10 mouse cellular contexts compared by ENCODE assay signal in genomic region chr15:7134454-7135052, GRCm38 (mm10). TPM values are rescaled to one million over a fixed set of nuclear protein-coding genes. Genes with fewer than 3 reads are reported as not detected.
DNase-seq lines count a peak whose midpoint lies in the region; ATAC-seq and TF ChIP-seq lines count a peak whose summit lies in the region.
"Had no signal": no experiment of that assay in that cellular context is flagged by ENCODE, and none has a peak within 500 bp of the region (broad histone marks: within the 10 kb centered on the region; RNA-seq: fewer than 3 reads in every experiment).

No protein-coding gene starts in this region.

- peak; percentile 24 for DNase-seq in forebrain, embryonic 10.5 days (ENCODE audit: extremely low spot score, low spot score)
- peak; percentile 68 for DNase-seq in liver, adult 2 months (ENCODE audit: extremely low read depth, low read depth, low spot score)
- DNase-seq in embryo, embryonic 10.5 days (ENCODE audit: low spot score) = peak; percentile 81
- peak; percentile 61 for DNase-seq in mesoderm, embryonic 11.5 days (ENCODE audit: low read depth, low spot score)
- DNase-seq in spleen, adult 12 weeks (ENCODE audit: low spot score) = no peak
- DNase-seq in cerebellum, postnatal 25 days = no peak

- no peak overlapping the region for H3K4me3 ChIP-seq in forebrain, embryonic 10.5 days
- H3K4me3 ChIP-seq in forebrain, embryonic 12.5 days (replicated peaks) = no peak overlapping the region
- H3K4me3 ChIP-seq in liver, adult 2 months (ENCODE audit: insufficient read depth, low read depth, low read length) = no peak overlapping the region
- no peak overlapping the region for H3K4me3 ChIP-seq in liver, embryonic 12.5 days
- H3K4me3 ChIP-seq: liver, embryonic 15.5 days had no signal

- no peak overlapping the region for H3K27ac ChIP-seq in forebrain, embryonic 10.5 days
- H3K27ac ChIP-seq in forebrain, embryonic 12.5 days = no peak overlapping the region
- H3K27ac ChIP-seq in liver, adult 2 months (replicated peaks; ENCODE audit: insufficient read depth, low read depth, low read length) = peak overlapping the region; percentile 19
- H3K27ac ChIP-seq in liver, embryonic 12.5 days = no peak overlapping the region
- H3K27ac ChIP-seq: liver, embryonic 15.5 days had no signal

- peaks cover 19% of the 10 kb centered on the region for H3K4me1 ChIP-seq in forebrain, embryonic 10.5 days
- H3K4me1 ChIP-seq in forebrain, embryonic 12.5 days = peaks cover 14% of the 10 kb centered on the region; the same call in 1 of the 2 replicates
- peaks cover 37% of the 10 kb centered on the region for H3K4me1 ChIP-seq in liver, adult 2 months (ENCODE audit: control insufficient read depth, insufficient read depth, low read length)
- peaks cover 33% of the 10 kb centered on the region for H3K4me1 ChIP-seq in liver, embryonic 12.5 days

- no peak for ATAC-seq in forebrain, embryonic 12.5 days (ENCODE audit: low FRiP score)
- ATAC-seq in liver, embryonic 12.5 days = no peak

- H3K4me2 ChIP-seq in forebrain, embryonic 12.5 days = no peak overlapping the region
- H3K4me2 ChIP-seq in liver, embryonic 12.5 days = no peak overlapping the region
- H3K4me2 ChIP-seq: liver, embryonic 15.5 days had no signal

- no peak overlapping the region for H3K9ac ChIP-seq in forebrain, embryonic 12.5 days
- peak overlapping the region; percentile 11 for H3K9ac ChIP-seq in liver, adult 2 months (ENCODE audit: low read depth, low read length)
- H3K9ac ChIP-seq in liver, embryonic 12.5 days = no peak overlapping the region
- H3K9ac ChIP-seq: liver, embryonic 15.5 days had no signal

- H3K27me3 ChIP-seq in forebrain, embryonic 10.5 days (ENCODE audit: poor library complexity, severe bottlenecking) = peaks cover 31% of the 10 kb centered on the region
- peaks cover 18% of the 10 kb centered on the region for H3K27me3 ChIP-seq in forebrain, embryonic 12.5 days
- H3K27me3 ChIP-seq in liver, adult 2 months (ENCODE audit: control insufficient read depth, insufficient read depth, low read length) = no peaks in the 10 kb centered on the region
- H3K27me3 ChIP-seq in liver, embryonic 12.5 days (replicated peaks) = peaks cover 45% of the 10 kb centered on the region

- 62% methylated on average over 11 of the region's 11 CpGs for WGBS in forebrain, embryonic 10.5 days
- WGBS in forebrain, embryonic 12.5 days = 59% methylated on average over 11 of the region's 11 CpGs
- 14% methylated on average over 11 of the region's 11 CpGs for WGBS in liver, adult 2 months
- WGBS in liver, embryonic 12.5 days (ENCODE audit: insufficient replicate concordance) = 44% methylated on average over 11 of the region's 11 CpGs

- peaks cover 32% of the 10 kb centered on the region; the same call in 1 of the 2 replicates for H3K79me2 ChIP-seq in liver, adult 2 months (ENCODE audit: control insufficient read depth, insufficient read depth, low read length)

- peak; percentile 30 for TF ChIP-seq CTCF in liver, adult 2 months (IDR thresholded peaks at IDR 0.05; ENCODE audit: low read depth, low read length)

- no peaks in the 10 kb centered on the region for H3K9me3 ChIP-seq in forebrain, embryonic 10.5 days
- no peaks in the 10 kb centered on the region for H3K9me3 ChIP-seq in forebrain, embryonic 12.5 days
- H3K9me3 ChIP-seq in liver, embryonic 12.5 days (replicated peaks) = no peaks in the 10 kb centered on the region
- H3K9me3 ChIP-seq: liver, embryonic 15.5 days had no signal

- H3K36me3 ChIP-seq in forebrain, embryonic 10.5 days (replicated peaks) = no peaks in the 10 kb centered on the region
- H3K36me3 ChIP-seq in forebrain, embryonic 12.5 days (replicated peaks) = no peaks in the 10 kb centered on the region
- H3K36me3 ChIP-seq in liver, adult 2 months (ENCODE audit: control insufficient read depth, insufficient read depth, low read length) = no peaks in the 10 kb centered on the region; the same call in 1 of the 2 replicates
- no peaks in the 10 kb centered on the region for H3K36me3 ChIP-seq in liver, embryonic 12.5 days
- H3K36me3 ChIP-seq: G1E; liver, embryonic 15.5 days had no signal

- no peak for TF ChIP-seq POLR2A in liver, adult 2 months (IDR thresholded peaks at IDR 0.05; ENCODE audit: extremely low read depth, insufficient read depth, low read length)

RNA-seq across cellular contexts. Expression of gene Lifr, which starts 44.1 kb away (rescaled TPM):
- 5.6 and 7.4 TPM in 2 replicates for polyA plus RNA-seq in forebrain, embryonic 10.5 days (2016; fragmentation: Nextera tagmentation; extraction: Ambion mirVana)
- 5.9 and 8.0 TPM in 2 replicates for polyA plus RNA-seq in forebrain, embryonic 12.5 days (2016; fragmentation: Nextera tagmentation; extraction: Ambion mirVana)
- 386 and 431 TPM in 2 replicates for total RNA-seq in liver, adult 2 months (2014; rRNA removed)
- 134 and 159 TPM in 2 replicates for polyA plus RNA-seq in liver, adult 2 months (2012; rRNA removed)
- 19.8 and 24.9 TPM in 2 replicates for polyA plus RNA-seq in liver, embryonic 12.5 days (2016; fragmentation: Nextera tagmentation; extraction: Ambion mirVana)
- polyA plus RNA-seq: G1E had no signal

Comparison
In these comparisons a context has a peak if more than half of its experiments do, and no peak if none do; other contexts are left out.
1. DNase-seq: peak in forebrain, embryonic 10.5 days (single experiment), liver, adult 2 months (single experiment), embryo, embryonic 10.5 days (single experiment) and mesoderm, embryonic 11.5 days (single experiment); none in spleen, adult 12 weeks (single experiment) and cerebellum, postnatal 25 days (0 of 2).